ENCODE assay signal across 24 mouse cellular contexts in genomic region chr11:19826481-19827185, GRCm38 (mm10).
A peak's percentile ranks its signal among the peaks of the same experiment; 100 is the strongest.
DNase-seq lines count a peak whose midpoint lies in the region; TF ChIP-seq lines count a peak whose summit lies in the region.
"Had no signal": no experiment of that assay in that cellular context is flagged by ENCODE, and none has a peak within 500 bp of the region (broad histone marks: within the 10 kb centered on the region; RNA-seq: fewer than 3 reads in every experiment).

No protein-coding gene starts in this region.

- H3K4me3 ChIP-seq in cerebellum, adult 2 months (replicated peaks; ENCODE audit: insufficient read depth, low read depth, low read length): no peak overlapping the region
- no peak overlapping the region for H3K4me3 ChIP-seq in limb, embryonic 10.5 days
- H3K4me3 ChIP-seq in thymus, adult 2 months (ENCODE audit: control insufficient read depth, insufficient read depth, low read length): no peak overlapping the region
- H3K4me3 ChIP-seq: embryonic facial prominence, embryonic 13.5 days; gastrocnemius, adult 2 months; heart, adult 2 months; heart, embryonic 13.5 days; hindbrain, embryonic 10.5 days; hindbrain, embryonic 15.5 days; liver, embryonic 12.5 days; midbrain, embryonic 13.5 days had no signal

- H3K36me3 ChIP-seq in limb, embryonic 10.5 days: no peaks in the 10 kb centered on the region
- H3K36me3 ChIP-seq in thymus, adult 2 months (ENCODE audit: control insufficient read depth, insufficient read depth, low read length): no peaks in the 10 kb centered on the region
- H3K36me3 ChIP-seq: embryonic facial prominence, embryonic 13.5 days; heart, embryonic 13.5 days; hindbrain, embryonic 10.5 days; hindbrain, embryonic 15.5 days; liver, embryonic 12.5 days; midbrain, embryonic 13.5 days had no signal

- no peak for TF ChIP-seq CTCF in cerebellum, adult 2 months (IDR thresholded peaks at IDR 0.05; ENCODE audit: borderline replicate concordance, insufficient read depth, low read depth, low read length)
- no peak for TF ChIP-seq CTCF in thymus, adult 2 months (IDR thresholded peaks at IDR 0.05; ENCODE audit: borderline replicate concordance, control insufficient read depth, extremely low read depth, insufficient read depth, low read length, poor library complexity)

- H3K27me3 ChIP-seq in cerebellum, adult 2 months (ENCODE audit: control insufficient read depth, insufficient read depth, low read length): no peaks in the 10 kb centered on the region
- H3K27me3 ChIP-seq in limb, embryonic 10.5 days (ENCODE audit: low read depth, poor library complexity, severe bottlenecking): peaks cover 9% of the 10 kb centered on the region; the same call in 1 of the 2 replicates
- H3K27me3 ChIP-seq in thymus, adult 2 months (ENCODE audit: control insufficient read depth, insufficient read depth, low read length): no peaks in the 10 kb centered on the region
- H3K27me3 ChIP-seq: embryonic facial prominence, embryonic 13.5 days; hindbrain, embryonic 15.5 days; midbrain, embryonic 13.5 days had no signal

- no peak for TF ChIP-seq POLR2A in cerebellum, adult 2 months (IDR thresholded peaks at IDR 0.05; ENCODE audit: borderline replicate concordance, insufficient read depth, low read length)
- no peak for TF ChIP-seq POLR2A in thymus, adult 2 months (IDR thresholded peaks at IDR 0.05; ENCODE audit: control insufficient read depth, extremely low read depth, insufficient read depth, low read length, poor library complexity)

- H3K27ac ChIP-seq in cerebellum, adult 2 months (ENCODE audit: insufficient read depth, low read length): 0 out of 2 replicates have a peak overlapping the region, but pooled peaks have one; percentile 0
- H3K27ac ChIP-seq in limb, embryonic 10.5 days: peak overlapping the region; percentile 42; the same call in 1 of the 2 replicates
- H3K27ac ChIP-seq in thymus, adult 2 months (ENCODE audit: control insufficient read depth, insufficient read depth, low read length): no peak overlapping the region
- H3K27ac ChIP-seq: embryonic facial prominence, embryonic 13.5 days; gastrocnemius, adult 2 months; heart, adult 2 months; heart, embryonic 13.5 days; hindbrain, embryonic 10.5 days; hindbrain, embryonic 15.5 days; liver, embryonic 12.5 days; macrophage; midbrain, embryonic 13.5 days had no signal

- WGBS in cerebellum, adult 2 months: 36% methylated on average over 13 of the region's 13 CpGs
- WGBS in limb, embryonic 10.5 days: 89% methylated on average over 13 of the region's 13 CpGs
- WGBS in thymus, adult 2 months: 92% methylated on average over 13 of the region's 13 CpGs

- no peaks in the 10 kb centered on the region for H3K9me3 ChIP-seq in limb, embryonic 10.5 days (replicated peaks)
- H3K9me3 ChIP-seq: embryonic facial prominence, embryonic 13.5 days; heart, embryonic 13.5 days; hindbrain, embryonic 10.5 days; hindbrain, embryonic 15.5 days; liver, embryonic 12.5 days; midbrain, embryonic 13.5 days had no signal

- peak; percentile 47 for DNase-seq in testis, postnatal 10 days (ENCODE audit: low spot score)
- DNase-seq in testis, postnatal 14 days (ENCODE audit: low spot score): no peak
- peak; percentile 78 to 88 for DNase-seq in cerebellum, adult 2 months
- DNase-seq in cerebellum, postnatal 14 days: peak; percentile 63 to 77
- no peak for DNase-seq in limb, embryonic 10.5 days (ENCODE audit: low spot score)
- no peak for DNase-seq in layer of hippocampus, adult 11-12 months (ENCODE audit: low spot score)
- no peak for DNase-seq in thymus, adult 2 months
- no peak for DNase-seq in kidney, adult 8-10 months
- DNase-seq: adrenal gland, postnatal 25 days; embryo, embryonic 11 days; gastrocnemius, adult 2 months; heart, adult 2 months; kidney, adult 2 months; kidney, postnatal 10 days; layer of hippocampus, adult 9-11 months; liver, postnatal 0 days; spleen, adult 18-20 months had no signal

- peaks cover 32% of the 10 kb centered on the region for H3K4me1 ChIP-seq in cerebellum, adult 2 months (ENCODE audit: control insufficient read depth, insufficient read depth, low read length)
- peaks cover 33% of the 10 kb centered on the region for H3K4me1 ChIP-seq in limb, embryonic 10.5 days
- peaks cover 18% of the 10 kb centered on the region for H3K4me1 ChIP-seq in thymus, adult 2 months (replicated peaks; ENCODE audit: control insufficient read depth, insufficient read depth, low read length)

Comparison
In these comparisons a context has a peak if more than half of its experiments do, and no peak if none do; other contexts are left out.
1. DNase-seq: peak in testis, postnatal 10 days (single experiment), cerebellum, adult 2 months (2 of 2) and cerebellum, postnatal 14 days (2 of 2); none in testis, postnatal 14 days (single experiment), limb, embryonic 10.5 days (single experiment), layer of hippocampus, adult 11-12 months (single experiment), thymus, adult 2 months (single experiment) and kidney, adult 8-10 months (0 of 2).